Mouse (Mus musculus): Measurements from ENCODE around the gene Gm8909. TPM values are rescaled to one million over a fixed set of nuclear protein-coding genes. Genes with fewer than 3 reads are reported as not detected.
"Not testable (repeated sequence)": the region's sequence is repeated elsewhere in the genome, so short reads cannot be mapped to it uniquely, and the experiment has no call there.

The Gm8909 gene
- total and polyA plus RNA-seq, 2 experiments from 2014 or later, result 0.28 TPM; not detected in 1

DNA sequence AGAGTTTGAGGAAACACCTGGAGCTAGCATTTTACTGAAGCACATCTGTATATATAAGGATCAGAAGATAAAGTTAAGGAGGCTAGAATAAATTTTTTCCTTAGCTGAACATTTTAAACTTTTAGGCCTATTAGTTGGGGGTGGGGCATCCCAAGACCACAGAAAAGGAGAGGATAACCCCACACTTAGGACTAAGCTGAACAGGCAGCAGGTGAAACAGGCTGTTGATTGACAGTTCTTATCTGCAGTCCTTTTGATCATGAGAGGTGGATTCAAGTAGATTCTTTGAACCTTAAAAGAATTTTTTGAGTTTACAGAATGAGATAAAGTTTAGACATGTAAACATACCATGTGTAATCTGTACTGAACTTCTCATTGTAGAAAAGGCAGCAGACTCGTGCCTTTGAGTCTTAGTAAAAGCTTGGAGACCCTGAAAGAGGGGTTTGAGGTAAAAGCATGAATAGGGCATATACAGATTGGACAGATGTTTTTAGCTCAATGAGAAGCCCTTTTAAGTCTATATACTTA is 2.0 kb upstream of the Gm8909 start:
- no peak for TF ChIP-seq CTCF (IDR thresholded peaks at IDR 0.05; ENCODE audit: low read depth)
- no peak overlapping the region for H3K4me3 ChIP-seq (ENCODE audit: low read length)
- no peak overlapping the region for H3K9ac ChIP-seq (replicated peaks; ENCODE audit: low read length)
- ATAC-seq (no peak), DNase-seq (ENCODE audit: low spot score) (no peak)
- H3K4me1 ChIP-seq (ENCODE audit: insufficient read depth, low read length), result no peaks in the 10 kb centered on the region
- no peak overlapping the region for H3K27ac ChIP-seq
- H3K9me3 ChIP-seq (ENCODE audit: low read length), result no peaks in the 10 kb centered on the region
- H3K4me2 ChIP-seq (ENCODE audit: low read depth, low read length), result no peak overlapping the region
- peaks cover 33% of the 10 kb centered on the region for H3K27me3 ChIP-seq (ENCODE audit: insufficient read depth, low read length)
- WGBS, result 60% methylated on average over 1 of the region's 1 CpGs
- no peaks in the 10 kb centered on the region for H3K36me3 ChIP-seq (ENCODE audit: insufficient read depth, low read length)

GRCm38 (mm10) chr17:36169753-36170152 is 1.4 kb upstream of the Gm8909 start:
- no peak overlapping the region for H3K27ac ChIP-seq
- H3K9me3 ChIP-seq (ENCODE audit: low read length), result no peaks in the 10 kb centered on the region
- peaks cover 39% of the 10 kb centered on the region for H3K27me3 ChIP-seq (ENCODE audit: insufficient read depth, low read length)
- no peak overlapping the region for H3K4me3 ChIP-seq (ENCODE audit: low read length)
- no peaks in the 10 kb centered on the region for H3K4me1 ChIP-seq (ENCODE audit: insufficient read depth, low read length)
- no peak for TF ChIP-seq CTCF (IDR thresholded peaks at IDR 0.05; ENCODE audit: low read depth)
- H3K9ac ChIP-seq (replicated peaks; ENCODE audit: low read length), result no peak overlapping the region
- H3K36me3 ChIP-seq (ENCODE audit: insufficient read depth, low read length), result no peaks in the 10 kb centered on the region
- no peak for ATAC-seq
- DNase-seq (ENCODE audit: low spot score), result no peak
- no peak overlapping the region for H3K4me2 ChIP-seq (ENCODE audit: low read depth, low read length)

DNA sequence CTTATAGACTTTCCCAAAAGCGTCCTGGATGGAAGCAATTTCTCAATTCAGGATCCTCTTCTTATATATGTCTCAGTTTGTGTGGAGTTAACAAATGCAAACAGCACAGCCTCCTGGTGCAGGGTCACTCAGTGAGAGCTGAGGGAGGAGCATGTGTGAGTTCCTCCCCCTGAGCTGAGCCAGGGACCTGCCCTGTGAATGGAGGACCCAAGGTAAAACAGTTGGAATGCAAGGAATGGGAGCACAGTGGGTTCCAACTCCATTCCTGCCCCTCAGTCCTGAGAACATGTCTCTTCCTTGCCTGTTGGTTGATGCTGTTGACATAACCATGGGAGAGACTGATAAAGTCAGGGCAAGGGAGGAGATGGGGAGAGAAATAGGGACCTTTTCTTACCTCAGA is 757 bp upstream of the Gm8909 start:
- not testable (repeated sequence) for H3K4me2 ChIP-seq (ENCODE audit: low read depth, low read length); H3K36me3 ChIP-seq (ENCODE audit: insufficient read depth, low read length); H3K4me1 ChIP-seq (ENCODE audit: insufficient read depth, low read length); ATAC-seq; H3K9me3 ChIP-seq (ENCODE audit: low read length); H3K27ac ChIP-seq; DNase-seq (ENCODE audit: low spot score); H3K9ac ChIP-seq (replicated peaks; ENCODE audit: low read length); H3K4me3 ChIP-seq (ENCODE audit: low read length)
- no CpG with 5 or more reads among the region's 1 CpGs for WGBS
- H3K27me3 ChIP-seq (ENCODE audit: insufficient read depth, low read length), result peaks cover 45% of the 10 kb centered on the region

DNA sequence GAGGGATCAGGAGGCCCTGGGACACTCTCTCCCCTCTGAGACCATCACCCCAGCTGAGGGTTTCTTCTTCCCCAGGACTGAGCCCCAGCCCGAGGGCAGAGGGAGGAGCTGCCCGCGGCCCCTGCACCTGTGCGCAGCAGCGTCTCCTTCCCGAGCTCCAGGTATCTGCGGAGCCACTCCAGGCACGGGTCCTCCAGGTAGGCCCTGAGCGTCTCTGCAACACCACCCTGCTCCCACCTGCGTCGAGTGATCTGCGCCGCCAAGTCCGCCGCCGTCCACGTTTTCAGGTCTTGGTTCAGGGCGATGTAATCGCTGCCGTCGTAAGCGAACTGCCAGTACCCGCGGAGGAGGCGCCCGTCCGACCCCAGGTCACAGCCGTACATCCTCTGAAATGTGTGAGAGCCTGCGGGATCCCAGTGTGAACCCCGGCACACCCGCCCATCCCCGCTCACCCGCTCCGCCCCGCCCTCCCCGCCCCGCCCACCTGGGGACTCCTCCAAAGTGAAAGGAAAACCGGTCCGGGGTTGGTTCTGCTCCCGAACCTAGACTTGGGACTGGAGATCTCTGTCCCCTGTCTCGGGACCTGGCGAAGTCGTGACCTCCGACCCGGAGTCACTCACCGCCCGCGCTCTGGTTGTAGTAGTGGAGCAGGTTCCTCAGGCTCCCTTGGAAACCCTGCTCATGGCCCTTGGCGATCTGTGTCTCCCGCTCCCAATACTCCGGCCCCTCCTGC is 865 bp downstream of the Gm8909 start:
- Histone ChIP-seq H3K4me1 (ENCODE audit: insufficient read depth, low read length) (no peaks in the 10 kb centered on the region), H3K27me3 (ENCODE audit: insufficient read depth, low read length) (peaks cover 50% of the 10 kb centered on the region), H3K27ac (no peak overlapping the region), H3K9ac (replicated peaks; ENCODE audit: low read length) (no peak overlapping the region), H3K36me3 (ENCODE audit: insufficient read depth, low read length) (no peaks in the 10 kb centered on the region), H3K9me3 (ENCODE audit: low read length) (no peaks in the 10 kb centered on the region), H3K4me3 (ENCODE audit: low read length) (peak overlapping the region; percentile 29), H3K4me2 (ENCODE audit: low read depth, low read length) (peak overlapping the region; percentile 36)
- no peak for ATAC-seq
- no peak for DNase-seq (ENCODE audit: low spot score)
- 2% methylated on average over 49 of the region's 51 CpGs for WGBS
- TF ChIP-seq CTCF (IDR thresholded peaks at IDR 0.05; ENCODE audit: low read depth), result no peak

- ATAC-seq; H3K36me3 ChIP-seq (ENCODE audit: insufficient read depth, low read length); H3K27ac ChIP-seq; DNase-seq (ENCODE audit: low spot score); H3K4me3 ChIP-seq (ENCODE audit: low read length); H3K9me3 ChIP-seq (ENCODE audit: low read length); H3K9ac ChIP-seq (replicated peaks; ENCODE audit: low read length); H3K4me2 ChIP-seq (ENCODE audit: low read depth, low read length); H3K4me1 ChIP-seq (ENCODE audit: insufficient read depth, low read length): not testable (repeated sequence)
- H3K27me3 ChIP-seq (ENCODE audit: insufficient read depth, low read length), result peaks cover 52% of the 10 kb centered on the region
- WGBS, result 26% methylated on average over 2 of the region's 2 CpGs
Measured at GRCm38 (mm10) chr17:36166901-36167300, 1.4 kb downstream of the Gm8909 start.

- DNase-seq (ENCODE audit: low spot score) (no peak), ATAC-seq (no peak)
- H3K9ac ChIP-seq (replicated peaks; ENCODE audit: low read length), result no peak overlapping the region
- 0 out of 2 replicates have a peak overlapping the region, but pooled peaks have one; percentile 28 for H3K4me2 ChIP-seq (ENCODE audit: low read depth, low read length)
- no peak for TF ChIP-seq CTCF (IDR thresholded peaks at IDR 0.05; ENCODE audit: low read depth)
- no peaks in the 10 kb centered on the region for H3K36me3 ChIP-seq (ENCODE audit: insufficient read depth, low read length)
- H3K9me3 ChIP-seq (ENCODE audit: low read length), result no peaks in the 10 kb centered on the region
- H3K4me3 ChIP-seq (ENCODE audit: low read length), result peak overlapping the region; percentile 14; the same call in 1 of the 2 replicates
- H3K4me1 ChIP-seq (ENCODE audit: insufficient read depth, low read length), result no peaks in the 10 kb centered on the region
- peaks cover 41% of the 10 kb centered on the region for H3K27me3 ChIP-seq (ENCODE audit: insufficient read depth, low read length)
- H3K27ac ChIP-seq, result no peak overlapping the region
- 3% methylated on average over 53 of the region's 56 CpGs for WGBS
Measured at GRCm38 (mm10) chr17:36161129-36162051, 6.9 kb downstream of the Gm8909 start.

DNA sequence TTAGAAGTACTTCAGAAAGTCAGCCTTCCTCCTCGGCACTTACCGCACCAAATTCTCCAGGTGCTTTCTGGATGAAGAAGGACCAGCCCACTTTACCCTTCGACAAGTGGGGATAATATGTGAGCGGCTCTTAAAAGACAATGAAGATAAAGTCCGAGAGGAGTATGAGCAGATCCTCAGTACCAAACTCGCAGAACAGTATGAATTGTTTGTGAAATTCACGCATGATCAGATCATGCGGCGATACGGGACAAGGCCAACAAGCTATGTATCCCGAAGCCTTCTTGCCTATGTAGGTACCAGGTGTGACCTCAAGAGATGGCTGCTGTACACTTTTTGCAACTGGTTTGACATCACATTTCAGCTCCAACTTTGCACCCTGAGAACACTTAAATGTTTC is 10.1 kb downstream of the Gm8909 start:
- not testable (repeated sequence) for H3K36me3 ChIP-seq (ENCODE audit: insufficient read depth, low read length)

GRCm38 (mm10) chr17:36157782-36158181 is 10.6 kb downstream of the Gm8909 start:
- not testable (repeated sequence) for H3K27ac ChIP-seq; H3K36me3 ChIP-seq (ENCODE audit: insufficient read depth, low read length); H3K9ac ChIP-seq (replicated peaks; ENCODE audit: low read length); H3K9me3 ChIP-seq (ENCODE audit: low read length); H3K4me1 ChIP-seq (ENCODE audit: insufficient read depth, low read length)
- peak; percentile 8 for DNase-seq (ENCODE audit: low spot score)
- ATAC-seq, result 0 out of 2 replicates have a peak, but pooled peaks have one; percentile 10
- Histone ChIP-seq H3K4me3 (ENCODE audit: low read length) (peak overlapping the region; percentile 16; the same call in 1 of the 2 replicates), H3K27me3 (ENCODE audit: insufficient read depth, low read length) (peaks cover 23% of the 10 kb centered on the region), H3K4me2 (ENCODE audit: low read depth, low read length) (peak overlapping the region; percentile 39; the same call in 1 of the 2 replicates)
- under 1% methylated on average over 30 of the region's 36 CpGs for WGBS

More for the DNA sequence above, 10.1 kb downstream of the Gm8909 start:
- 6% methylated on average over 11 of the region's 11 CpGs for WGBS
- H3K9ac ChIP-seq (replicated peaks; ENCODE audit: low read length); H3K4me3 ChIP-seq (ENCODE audit: low read length); ATAC-seq; H3K9me3 ChIP-seq (ENCODE audit: low read length); DNase-seq (ENCODE audit: low spot score); H3K4me1 ChIP-seq (ENCODE audit: insufficient read depth, low read length); H3K27ac ChIP-seq: not testable (repeated sequence)
- H3K4me2 ChIP-seq (ENCODE audit: low read depth, low read length), result peak overlapping the region; percentile 39; the same call in 1 of the 2 replicates
- peaks cover 23% of the 10 kb centered on the region for H3K27me3 ChIP-seq (ENCODE audit: insufficient read depth, low read length)

Data from hindbrain, postnatal 0 days (tissue).